Mouse (Mus musculus) hindbrain, embryonic 10.5 days (tissue): ENCODE data around the gene Spag7. TPM values are rescaled to one million over a fixed set of nuclear protein-coding genes. Genes with fewer than 3 reads are reported as not detected.

Experiments
- DNase-seq: peaks from one replicate; pipeline ENCODE4 v3.0.0-alpha.2; 2017; ENCODE audit warnings: low spot score
- H3K27ac ChIP-seq: fragments of 300-500 bp; sonication (generic); 2 replicates; pipeline ENCODE4 v1.5.1; 2016; ENCODE audit warnings: mild to moderate bottlenecking, moderate library complexity
- H3K27me3 ChIP-seq: fragments of 300-500 bp; sonication (generic); 2 replicates; pipeline ENCODE4 v1.6.1; 2016; ENCODE audit warnings: mild to moderate bottlenecking; ENCODE audit not compliant: poor library complexity, insufficient read depth, severe bottlenecking
- H3K36me3 ChIP-seq: fragments of 300-500 bp; sonication (generic); 2 replicates; pipeline ENCODE4 v1.6.1; 2016; ENCODE audit warnings: mild to moderate bottlenecking, moderate library complexity
- H3K4me1 ChIP-seq: fragments of 300-500 bp; sonication (generic); replicated peaks from 2 replicates; pipeline ENCODE4 v1.6.1; 2016; ENCODE audit warnings: mild to moderate bottlenecking
- H3K4me3 ChIP-seq: fragments of 300-500 bp; sonication (generic); 2 replicates; pipeline ENCODE4 v1.5.1; 2016; ENCODE audit warnings: mild to moderate bottlenecking, moderate library complexity
- H3K9me3 ChIP-seq: fragments of 300-500 bp; sonication (generic); 2 replicates; pipeline ENCODE4 v1.6.1; 2016; ENCODE audit warnings: mild to moderate bottlenecking, moderate library complexity
- WGBS: fragments of 180-500 bp; shearing (Covaris S2); methylation state at CpG from one replicate; pipeline ENCODE4 v1.1.7; 2016; 5-methylcytosine and 5-hydroxymethylcytosine counted together
- polyA plus RNA-seq: library from polyadenylated mRNA; unstranded; fragments of >200 nt; fragmentation: Nextera tagmentation; extraction: Ambion mirVana; gene quantifications from 2 replicates; pipeline ENCODE4 v1.2.1, GENCODE M21; 2016

Gene Spag7
- polyA plus RNA-seq, 1 experiment from 2014 or later, result 185 TPM

GRCm38 (mm10) chr11:70652029-70652883, 17.0 kb downstream of the Spag7 start:
- peak; percentile 32 for DNase-seq
- 70% methylated on average over 12 of the region's 12 CpGs for WGBS
- H3K36me3 ChIP-seq, result peaks cover 48% of the 10 kb centered on the region

GRCm38 (mm10) chr11:70651391-70651790, 17.8 kb downstream of the Spag7 start:
- no peak overlapping the region for H3K27ac ChIP-seq
- peaks cover 68% of the 10 kb centered on the region for H3K4me1 ChIP-seq
- H3K9me3 ChIP-seq, result no peaks in the 10 kb centered on the region
- DNase-seq, result no peak
- H3K27me3 ChIP-seq, result no peaks in the 10 kb centered on the region
- 88% methylated on average over 2 of the region's 2 CpGs for WGBS
- H3K36me3 ChIP-seq, result peaks cover 48% of the 10 kb centered on the region
- H3K4me3 ChIP-seq, result peak overlapping the region; percentile 23; the same call in 1 of the 2 replicates

More at GRCm38 (mm10) chr11:70652029-70652883, 17.0 kb downstream of the Spag7 start:
- H3K27ac ChIP-seq, result peak overlapping the region; percentile 99; the same call in 1 of the 2 replicates
- no peaks in the 10 kb centered on the region for H3K9me3 ChIP-seq
- no peaks in the 10 kb centered on the region for H3K27me3 ChIP-seq
- H3K4me1 ChIP-seq, result peaks cover 75% of the 10 kb centered on the region
- peak overlapping the region; percentile 97 for H3K4me3 ChIP-seq

GRCm38 (mm10) chr11:70650322-70651175, 18.7 kb downstream of the Spag7 start:
- DNase-seq, result no peak
- H3K9me3 ChIP-seq, result no peaks in the 10 kb centered on the region
- peak overlapping the region; percentile 23 for H3K4me3 ChIP-seq
- 79% methylated on average over 12 of the region's 12 CpGs for WGBS
- peak overlapping the region; percentile 40; the same call in 1 of the 2 replicates for H3K27ac ChIP-seq
- H3K27me3 ChIP-seq, result no peaks in the 10 kb centered on the region
- H3K4me1 ChIP-seq, result peaks cover 68% of the 10 kb centered on the region
- H3K36me3 ChIP-seq, result peaks cover 50% of the 10 kb centered on the region

- Histone ChIP-seq H3K36me3 (peaks cover 63% of the 10 kb centered on the region), H3K4me3 (peak overlapping the region; percentile 86), H3K27ac (no peak overlapping the region), H3K4me1 (peaks cover 71% of the 10 kb centered on the region), H3K27me3 (no peaks in the 10 kb centered on the region), H3K9me3 (no peaks in the 10 kb centered on the region)
- WGBS, result 89% methylated on average over 8 of the region's 8 CpGs
- no peak for DNase-seq
Measured at GRCm38 (mm10) chr11:70649185-70649734, 20.0 kb downstream of the Spag7 start.

GRCm38 (mm10) chr11:70648512-70648911, 20.7 kb downstream of the Spag7 start:
- no peak for DNase-seq
- 89% methylated on average over 4 of the region's 4 CpGs for WGBS
- Histone ChIP-seq H3K4me3 (peak overlapping the region; percentile 86), H3K27ac (no peak overlapping the region), H3K9me3 (no peaks in the 10 kb centered on the region), H3K36me3 (peaks cover 70% of the 10 kb centered on the region), H3K4me1 (peaks cover 71% of the 10 kb centered on the region), H3K27me3 (no peaks in the 10 kb centered on the region)

- Histone ChIP-seq H3K27me3 (no peaks in the 10 kb centered on the region), H3K4me3 (peak overlapping the region; percentile 86), H3K36me3 (peaks cover 75% of the 10 kb centered on the region), H3K9me3 (no peaks in the 10 kb centered on the region), H3K4me1 (peaks cover 68% of the 10 kb centered on the region), H3K27ac (peak overlapping the region; percentile 92)
- 5% methylated on average over 28 of the region's 28 CpGs for whole genome bisulfite sequencing
- DNase-seq, result no peak
Measured at GRCm38 (mm10) chr11:70647716-70648420, 21.3 kb downstream of the Spag7 start.

- peaks cover 69% of the 10 kb centered on the region for H3K36me3 ChIP-seq
- no peaks in the 10 kb centered on the region for H3K9me3 ChIP-seq
- H3K4me3 ChIP-seq, result peak within 1 kb of the TSS; percentile 86
- peak; percentile 97 for DNase-seq
- no peaks in the 10 kb centered on the region for H3K27me3 ChIP-seq
- H3K4me1 ChIP-seq, result peaks cover 59% of the 10 kb centered on the region
- under 1% methylated on average over 63 of the region's 63 CpGs for WGBS
- peak within 1 kb of the TSS; percentile 92 for H3K27ac ChIP-seq
Measured at GRCm38 (mm10) chr11:70646691-70647650, 22.2 kb downstream of the Spag7 start, which contains the start of the genes Rnf167 and Slc25a11. Gene Rnf167, plus strand, starts transcription at chr11:70647235. Gene Slc25a11, minus strand, starts transcription at chr11:70647479.

GRCm38 (mm10) chr11:70646259-70646555, 23.0 kb downstream of the Spag7 start:
- DNase-seq, result no peak
- no peaks in the 10 kb centered on the region for H3K9me3 ChIP-seq
- no peaks in the 10 kb centered on the region for H3K27me3 ChIP-seq
- H3K27ac ChIP-seq, result peak overlapping the region; percentile 92
- H3K36me3 ChIP-seq, result peaks cover 62% of the 10 kb centered on the region
- H3K4me1 ChIP-seq, result peaks cover 52% of the 10 kb centered on the region
- peak overlapping the region; percentile 86 for H3K4me3 ChIP-seq
- WGBS, result 22% methylated on average over 3 of the region's 3 CpGs

GRCm38 (mm10) chr11:70645461-70646258, 23.6 kb downstream of the Spag7 start:
- no peaks in the 10 kb centered on the region for H3K9me3 ChIP-seq
- peaks cover 46% of the 10 kb centered on the region for H3K4me1 ChIP-seq
- no peaks in the 10 kb centered on the region for H3K27me3 ChIP-seq
- no peak for DNase-seq
- peak overlapping the region; percentile 86 for H3K4me3 ChIP-seq
- 91% methylated on average over 12 of the region's 12 CpGs for WGBS
- peaks cover 56% of the 10 kb centered on the region for H3K36me3 ChIP-seq
- H3K27ac ChIP-seq, result peak overlapping the region; percentile 92

- WGBS, result 96% methylated on average over 8 of the region's 8 CpGs
- H3K27me3 ChIP-seq, result no peaks in the 10 kb centered on the region
- H3K4me1 ChIP-seq, result peaks cover 40% of the 10 kb centered on the region
- no peak overlapping the region for H3K27ac ChIP-seq
- H3K4me3 ChIP-seq, result no peak overlapping the region
- DNase-seq, result no peak
- no peaks in the 10 kb centered on the region for H3K9me3 ChIP-seq
- H3K36me3 ChIP-seq, result peaks cover 46% of the 10 kb centered on the region
Measured at GRCm38 (mm10) chr11:70644564-70645103, 24.6 kb downstream of the Spag7 start.
